Mouse (Mus musculus) thymus, postnatal 36 days (tissue): ENCODE measurements around the gene Patj.

Source experiments
- DNase-seq, 2 experiments: peaks; one replicate each; pipeline ENCODE4 v3.0.0; 2022; ENCODE audit warnings: mixed read lengths in 2 of 2

Gene Patj

GRCm38 (mm10) chr4:98511964-98512743 lies 116.6 kb downstream of the Patj start:
- no peak for DNase-seq

GRCm38 (mm10) chr4:98520492-98520891 lies 124.9 kb downstream of the Patj start:
- DNase-seq = no peak

- no peak for DNase-seq
Measured at GRCm38 (mm10) chr4:98524525-98524924, 128.9 kb downstream of the Patj start.

GRCm38 (mm10) chr4:98535446-98535845 lies 139.9 kb downstream of the Patj start:
- no peak for DNase-seq

GRCm38 (mm10) chr4:98541591-98541990 lies 146.0 kb downstream of the Patj start:
- no peak for DNase-seq

- DNase-seq = no peak
Measured at GRCm38 (mm10) chr4:98543001-98543400, 147.4 kb downstream of the Patj start.

GRCm38 (mm10) chr4:98545376-98545775 lies 149.8 kb downstream of the Patj start:
- DNase-seq = no peak

GRCm38 (mm10) chr4:98546456-98547176 lies 151.0 kb downstream of the Patj start:
- no peak for DNase-seq

GRCm38 (mm10) chr4:98549491-98549890 lies 153.9 kb downstream of the Patj start:
- no peak for DNase-seq

- DNase-seq = no peak
Measured at GRCm38 (mm10) chr4:98550116-98550515, 154.5 kb downstream of the Patj start.

GRCm38 (mm10) chr4:98555666-98556065 lies 160.1 kb downstream of the Patj start:
- DNase-seq = no peak

GRCm38 (mm10) chr4:98556449-98556848 lies 160.9 kb downstream of the Patj start:
- DNase-seq = no peak

- no peak for DNase-seq
Measured at GRCm38 (mm10) chr4:98557192-98557591, 161.6 kb downstream of the Patj start.

GRCm38 (mm10) chr4:98560196-98560830 lies 164.7 kb downstream of the Patj start:
- no peak for DNase-seq

- DNase-seq = no peak
Measured at GRCm38 (mm10) chr4:98563082-98563481, 167.5 kb downstream of the Patj start.

- no peak for DNase-seq
Measured at GRCm38 (mm10) chr4:98563506-98564195, 168.1 kb downstream of the Patj start.

- no peak for DNase-seq
Measured at GRCm38 (mm10) chr4:98564196-98564865, 168.7 kb downstream of the Patj start.

GRCm38 (mm10) chr4:98566741-98567140 lies 171.2 kb downstream of the Patj start:
- no peak for DNase-seq

GRCm38 (mm10) chr4:98567457-98567856 lies 171.9 kb downstream of the Patj start:
- DNase-seq = no peak

- no peak for DNase-seq
Measured at GRCm38 (mm10) chr4:98569904-98570303, 174.3 kb downstream of the Patj start.

GRCm38 (mm10) chr4:98577275-98577674 lies 181.7 kb downstream of the Patj start:
- no peak for DNase-seq

GRCm38 (mm10) chr4:98577957-98578541 lies 182.5 kb downstream of the Patj start:
- no peak for DNase-seq
